Mouse (Mus musculus) forebrain, embryonic 16.5 days (tissue): ENCODE measurements around the gene Fmnl1. TPM values are rescaled to one million over a fixed set of nuclear protein-coding genes. Genes with fewer than 3 reads are reported as not detected.

ENCODE experiments used
- ATAC-seq: fragments of 200-750 bp; cut with Nextera tagmentation; 2 replicates; pipeline ENCODE4 v1.8.0; 2017; ENCODE audit warnings: mild to moderate bottlenecking, moderate library complexity
- H3K27ac ChIP-seq: fragments of 300-500 bp; sonication (generic); 2 replicates; pipeline ENCODE4 v1.5.1; 2014; ENCODE audit warnings: low read length, control low read depth
- H3K27me3 ChIP-seq: fragments of 300-500 bp; sonication (generic); replicated peaks from 2 replicates; pipeline ENCODE4 v1.6.1; 2014; ENCODE audit warnings: low read length; ENCODE audit not compliant: control insufficient read depth, insufficient read depth
- H3K36me3 ChIP-seq: fragments of 300-500 bp; sonication (generic); 2 replicates; pipeline ENCODE4 v1.6.1; 2014; ENCODE audit not compliant: control insufficient read depth, insufficient read depth
- H3K4me1 ChIP-seq: fragments of 300-500 bp; sonication (generic); replicated peaks from 2 replicates; pipeline ENCODE4 v1.6.1; 2014; ENCODE audit warnings: low read length; ENCODE audit not compliant: control insufficient read depth, insufficient read depth
- H3K4me2 ChIP-seq: fragments of 300-500 bp; sonication (generic); 2 replicates; pipeline ENCODE4 v1.6.1; 2014; ENCODE audit warnings: mild to moderate bottlenecking, low read length, control low read depth
- H3K4me3 ChIP-seq: fragments of 300-500 bp; sonication (generic); replicated peaks from 2 replicates; pipeline ENCODE4 v1.5.1; 2014; ENCODE audit warnings: mild to moderate bottlenecking, low read length, control low read depth
- H3K9ac ChIP-seq: fragments of 300-500 bp; sonication (generic); replicated peaks from 2 replicates; pipeline ENCODE4 v1.6.1; 2014; ENCODE audit warnings: low read depth, low read length, control low read depth
- H3K9me3 ChIP-seq: fragments of 300-500 bp; sonication (generic); 2 replicates; pipeline ENCODE4 v1.6.1; 2016; ENCODE audit warnings: low read length; ENCODE audit not compliant: control insufficient read depth
- WGBS: fragments of 180-500 bp; shearing (Covaris S2); extraction: QIAGEN DNeasy Blood & Tissue Kit; methylation state at CpG from one replicate; pipeline ENCODE4 v1.1.7; 2014; 5-methylcytosine and 5-hydroxymethylcytosine counted together
- polyA plus RNA-seq: library from polyadenylated mRNA; unstranded; fragments of >200 nt; fragmentation: Nextera tagmentation; extraction: Ambion mirVana; gene quantifications from 2 replicates; pipeline ENCODE4 v1.2.1, GENCODE M21; 2015

Fmnl1 gene
- polyA plus RNA-seq, 1 experiment from 2014 or later, result 6.7 TPM

DNA sequence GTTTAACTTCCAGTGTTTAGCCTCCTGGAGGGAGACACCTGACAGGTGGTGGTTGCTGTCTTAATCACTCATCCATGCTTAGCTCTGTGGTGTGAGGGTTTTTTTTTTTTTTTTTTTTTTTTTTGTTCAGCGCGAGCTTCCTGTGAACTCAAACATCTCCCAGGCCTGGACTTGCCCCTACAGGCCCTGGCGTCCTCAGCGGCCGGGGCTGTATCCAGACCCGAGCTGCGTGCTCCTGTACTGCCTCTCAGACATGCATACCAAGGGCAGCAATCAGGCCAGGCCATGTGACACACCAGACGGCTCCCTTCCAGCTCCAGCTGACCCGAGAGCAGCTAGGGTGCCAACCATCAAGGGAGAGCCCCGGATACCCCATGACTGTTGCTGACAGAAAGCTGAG lies 66.0 kb downstream of the Fmnl1 start:
- peaks cover 11% of the 10 kb centered on the region for H3K36me3 ChIP-seq
- 86% methylated on average over 10 of the region's 10 CpGs for WGBS

DNA sequence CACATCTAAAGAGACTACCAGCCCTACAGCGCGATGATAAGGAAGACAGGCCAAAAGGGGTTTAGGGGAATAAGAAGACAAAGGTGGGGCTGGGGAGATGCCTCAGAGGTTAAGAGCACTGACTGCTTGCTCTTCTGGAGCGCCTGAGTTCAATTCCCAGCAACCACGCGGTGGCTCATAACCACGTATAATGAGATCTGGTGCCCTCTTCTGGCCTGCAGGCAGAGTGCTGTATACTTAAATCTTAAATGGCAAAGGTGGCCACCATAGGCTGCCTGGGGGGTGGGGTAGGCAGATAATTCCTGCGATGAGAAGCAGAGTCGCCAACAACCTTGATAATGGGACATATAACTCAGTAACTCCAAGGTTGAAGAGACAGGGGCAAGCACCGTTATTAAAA lies 66.8 kb downstream of the Fmnl1 start:
- WGBS, result 79% methylated on average over 9 of the region's 9 CpGs
- H3K36me3 ChIP-seq, result peaks cover 11% of the 10 kb centered on the region

More for the DNA sequence above, 66.0 kb downstream of the Fmnl1 start:
- Histone ChIP-seq H3K4me1 (peaks cover 5% of the 10 kb centered on the region), H3K9me3 (no peaks in the 10 kb centered on the region), H3K4me3 (no peak overlapping the region), H3K27ac (no peak overlapping the region), H3K27me3 (no peaks in the 10 kb centered on the region), H3K4me2 (no peak overlapping the region), H3K9ac (no peak overlapping the region)
- ATAC-seq, result no peak

DNA sequence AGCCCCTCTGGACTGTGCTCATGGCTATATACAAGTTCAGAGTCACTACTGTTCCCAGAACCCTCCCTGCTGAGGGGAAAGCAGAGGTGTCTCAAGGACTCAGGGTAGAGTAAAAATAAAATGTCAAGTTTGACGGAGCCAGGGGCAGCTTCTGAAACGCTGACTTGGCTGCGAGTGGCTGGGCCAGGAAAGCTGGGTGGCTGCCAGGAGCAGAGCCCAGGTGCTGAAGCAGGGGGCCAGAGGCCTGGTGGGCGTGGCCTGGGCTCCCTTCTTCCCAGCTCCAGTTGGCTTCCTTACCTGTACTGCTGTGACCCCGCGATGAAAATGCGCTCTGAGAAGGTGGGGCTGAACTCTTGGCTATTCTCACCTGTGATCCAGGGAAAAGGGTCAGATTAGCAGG lies 69.8 kb downstream of the Fmnl1 start:
- peaks cover 11% of the 10 kb centered on the region for H3K36me3 ChIP-seq
- H3K4me2 ChIP-seq, result no peak overlapping the region
- WGBS, result 42% methylated on average over 7 of the region's 7 CpGs
- no peak for ATAC-seq
- H3K27ac ChIP-seq, result no peak overlapping the region
- no peak overlapping the region for H3K9ac ChIP-seq
- H3K4me1 ChIP-seq, result peaks cover 5% of the 10 kb centered on the region; the same call in 1 of the 2 replicates
- no peaks in the 10 kb centered on the region for H3K27me3 ChIP-seq
- H3K4me3 ChIP-seq, result no peak overlapping the region
- H3K9me3 ChIP-seq, result no peaks in the 10 kb centered on the region

More for the DNA sequence above, 66.8 kb downstream of the Fmnl1 start:
- peaks cover 5% of the 10 kb centered on the region for H3K4me1 ChIP-seq
- no peak for ATAC-seq
- no peak overlapping the region for H3K4me2 ChIP-seq
- H3K9me3 ChIP-seq, result no peaks in the 10 kb centered on the region
- H3K4me3 ChIP-seq, result no peak overlapping the region
- no peaks in the 10 kb centered on the region for H3K27me3 ChIP-seq
- H3K9ac ChIP-seq, result no peak overlapping the region
- no peak overlapping the region for H3K27ac ChIP-seq

DNA sequence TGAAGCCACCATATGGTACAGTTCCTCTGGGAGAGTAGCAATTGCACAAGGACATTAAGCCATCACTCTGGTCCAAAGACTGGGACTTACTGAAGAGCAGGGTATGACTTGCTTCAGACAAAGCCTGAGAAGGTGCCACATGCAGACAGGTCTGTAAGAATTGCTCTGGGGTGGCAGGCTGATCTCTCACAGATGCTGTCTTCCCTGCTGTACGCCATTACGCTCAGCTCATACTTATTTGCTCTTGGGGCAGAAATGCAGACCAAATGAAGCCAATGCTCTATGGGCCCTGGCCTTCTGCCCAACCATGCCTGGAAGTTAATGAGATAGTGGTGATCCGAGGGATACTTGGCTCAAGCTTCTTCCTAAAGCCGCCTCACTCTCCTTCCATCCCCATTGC lies 73.9 kb downstream of the Fmnl1 start:
- Histone ChIP-seq H3K4me2 (no peak overlapping the region), H3K27ac (no peak overlapping the region), H3K9me3 (no peaks in the 10 kb centered on the region), H3K36me3 (no peaks in the 10 kb centered on the region), H3K27me3 (no peaks in the 10 kb centered on the region), H3K4me3 (no peak overlapping the region), H3K4me1 (peaks cover 21% of the 10 kb centered on the region), H3K9ac (no peak overlapping the region)
- WGBS, result 72% methylated on average over 4 of the region's 4 CpGs
- ATAC-seq, result no peak

DNA sequence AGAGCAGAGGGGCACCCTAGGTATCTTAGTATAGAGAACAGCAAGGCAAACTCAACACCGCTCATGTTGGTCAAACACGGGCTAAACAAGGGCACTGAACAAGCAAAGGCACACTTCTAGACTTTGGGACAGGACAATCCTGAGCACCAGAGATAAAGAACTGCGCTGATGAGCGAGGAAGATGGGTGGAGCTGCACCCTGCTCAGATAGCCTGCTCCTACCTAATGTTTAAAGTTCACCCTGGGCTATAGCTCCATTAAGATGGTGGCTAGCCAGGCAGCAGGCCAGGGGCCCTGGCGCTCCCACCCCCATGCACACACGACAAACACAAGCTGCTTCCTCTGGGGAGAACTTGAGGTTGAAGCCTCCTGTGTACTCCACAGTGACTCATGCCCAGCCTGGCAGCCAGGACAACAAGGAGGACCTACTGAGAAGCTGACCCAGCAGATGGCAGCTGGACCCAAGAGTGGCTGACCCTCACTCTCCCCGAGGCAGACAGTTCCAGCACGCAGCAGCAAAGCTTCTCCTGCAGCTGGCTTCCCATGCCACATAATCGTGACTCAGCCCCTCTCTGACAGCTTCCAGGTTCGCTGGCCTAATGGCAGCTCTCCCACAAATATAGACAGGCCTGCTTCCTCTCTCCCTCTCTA lies 75.3 kb downstream of the Fmnl1 start:
- Histone ChIP-seq H3K9ac (no peak overlapping the region), H3K4me3 (no peak overlapping the region), H3K27me3 (no peaks in the 10 kb centered on the region), H3K36me3 (no peaks in the 10 kb centered on the region), H3K4me1 (peaks cover 21% of the 10 kb centered on the region), H3K27ac (no peak overlapping the region), H3K9me3 (no peaks in the 10 kb centered on the region), H3K4me2 (no peak overlapping the region)
- ATAC-seq, result no peak
- WGBS, result 74% methylated on average over 10 of the region's 10 CpGs

DNA sequence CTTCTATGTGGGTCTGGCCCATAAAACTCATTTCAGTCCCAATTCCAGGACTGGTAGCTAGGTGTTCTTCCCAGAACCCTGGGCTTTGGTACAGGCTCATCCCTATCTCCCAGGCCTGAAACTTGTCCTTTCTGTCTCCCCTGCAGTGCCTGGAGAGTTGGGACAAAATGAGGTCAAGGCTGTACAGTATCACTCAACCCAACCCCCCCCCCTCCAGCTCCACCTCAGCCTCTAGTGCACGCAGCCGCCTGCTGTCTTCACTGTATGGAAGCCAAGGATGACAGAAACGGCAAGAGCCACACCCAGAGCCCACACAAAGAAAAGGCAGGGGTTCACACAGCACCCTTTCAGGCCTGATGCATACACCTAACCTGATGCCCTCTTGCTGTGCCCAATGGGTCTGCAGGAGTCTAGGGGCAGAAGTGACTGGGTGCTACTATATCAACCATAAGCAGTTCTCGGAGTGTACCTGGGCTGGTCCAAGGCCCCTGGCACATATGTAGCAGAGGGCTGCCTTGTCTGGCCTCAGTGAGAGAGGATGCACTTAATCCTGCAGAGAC lies 75.9 kb downstream of the Fmnl1 start:
- no peak for ATAC-seq
- Histone ChIP-seq H3K9me3 (no peaks in the 10 kb centered on the region), H3K27me3 (no peaks in the 10 kb centered on the region), H3K4me3 (no peak overlapping the region), H3K27ac (no peak overlapping the region), H3K4me1 (peaks cover 16% of the 10 kb centered on the region), H3K4me2 (no peak overlapping the region), H3K36me3 (no peaks in the 10 kb centered on the region), H3K9ac (no peak overlapping the region)
- 52% methylated on average over 4 of the region's 4 CpGs for WGBS

DNA sequence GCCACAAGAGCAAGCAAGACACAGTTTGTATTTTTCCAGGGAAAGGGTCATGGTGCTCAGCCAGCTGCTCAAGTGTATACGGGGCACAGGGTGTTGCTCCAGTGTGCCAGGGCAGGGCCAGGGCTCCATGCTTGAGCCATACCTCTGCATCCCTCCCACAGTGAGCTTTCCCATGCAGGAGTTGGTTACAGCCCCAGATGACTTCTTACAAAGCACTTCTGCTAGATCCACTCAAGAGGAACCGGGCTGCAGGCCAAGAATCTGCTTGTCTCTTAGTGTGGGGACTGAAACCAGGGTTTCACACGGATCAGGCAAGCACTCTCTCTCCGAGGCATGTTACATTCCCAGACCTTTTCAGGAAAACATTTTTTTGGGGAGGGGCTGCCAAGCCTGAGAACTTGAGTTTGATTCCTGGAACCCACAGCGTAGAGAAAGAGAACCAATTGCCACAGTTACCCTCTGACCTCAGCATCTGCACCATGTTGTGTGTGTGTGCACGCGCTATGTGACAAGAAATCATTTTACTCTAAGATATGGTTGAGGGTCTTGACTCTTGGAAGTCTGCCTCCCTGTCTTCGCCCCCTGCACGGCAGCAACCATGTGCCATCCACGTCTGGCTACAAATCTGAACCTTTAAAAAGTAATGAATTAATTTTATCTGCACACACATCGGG lies 76.7 kb downstream of the Fmnl1 start:
- Histone ChIP-seq H3K27me3 (no peaks in the 10 kb centered on the region), H3K4me2 (no peak overlapping the region), H3K4me1 (peaks cover 16% of the 10 kb centered on the region), H3K9ac (0 out of 2 replicates have a peak overlapping the region, but pooled peaks have one; percentile 3), H3K27ac (peak overlapping the region; percentile 30; the same call in 1 of the 2 replicates), H3K36me3 (no peaks in the 10 kb centered on the region), H3K9me3 (no peaks in the 10 kb centered on the region), H3K4me3 (no peak overlapping the region)
- 51% methylated on average over 11 of the region's 11 CpGs for WGBS
- ATAC-seq, result peak; percentile 72

Other genes starting within 250 kb of the Fmnl1 start
- gene Kif18b, start 246.0 kb upstream of the Fmnl1 start, polyA plus RNA-seq, result 3.0 and 4.1 TPM in 2 replicates
- gene C1ql1, start 224.4 kb upstream of the Fmnl1 start, polyA plus RNA-seq, result 1.4 TPM in 2 replicates
- gene Nmt1, start 142.9 kb upstream of the Fmnl1 start, polyA plus RNA-seq, result 31.7 and 37.2 TPM in 2 replicates
- gene Dcakd, start 142.8 kb upstream of the Fmnl1 start, polyA plus RNA-seq, result 162 and 166 TPM in 2 replicates
- gene Plcd3, start 69.4 kb upstream of the Fmnl1 start, polyA plus RNA-seq, result 2.5 and 2.6 TPM in 2 replicates
- 17.0 and 17.8 TPM in 2 replicates for gene Acbd4, start 69.4 kb upstream of the Fmnl1 start, polyA plus RNA-seq
- 3.5 and 4.1 TPM in 2 replicates for gene Hexim1, start 54.9 kb upstream of the Fmnl1 start, polyA plus RNA-seq
- gene Hexim2, start 38.7 kb upstream of the Fmnl1 start, polyA plus RNA-seq, result 19.9 and 25.9 TPM in 2 replicates
- gene 1700023F06Rik, start 37.5 kb downstream of the Fmnl1 start, polyA plus RNA-seq, result 0.73 and 1.5 TPM in 2 replicates
- gene Spata32, start 47.3 kb downstream of the Fmnl1 start, polyA plus RNA-seq, result 0.22 TPM in 1 of 2 replicates, not detected in the other
- 2.8 and 4.8 TPM in 2 replicates for gene Map3k14, start 96.4 kb downstream of the Fmnl1 start, polyA plus RNA-seq
- gene Arhgap27, start 192.6 kb downstream of the Fmnl1 start, polyA plus RNA-seq, result 3.0 and 3.3 TPM in 2 replicates
- 10.3 and 11.3 TPM in 2 replicates for gene Plekhm1, start 241.6 kb downstream of the Fmnl1 start, polyA plus RNA-seq